Mouse (Mus musculus) neural tube, embryonic 14.5 days (tissue): ENCODE data around the gene Satb1. TPM values are rescaled to one million over a fixed set of nuclear protein-coding genes. Genes with fewer than 3 reads are reported as not detected.

Experiments
- ATAC-seq: fragments of 200-750 bp; cut with Nextera tagmentation; 2 replicates; pipeline ENCODE4 v1.8.0; 2017; ENCODE audit warnings: low read depth, mild to moderate bottlenecking, moderate TSS enrichment, moderate library complexity
- H3K27ac ChIP-seq: fragments of 300-500 bp; sonication (generic); 2 replicates; pipeline ENCODE4 v1.5.1; 2014; ENCODE audit warnings: low read depth, mild to moderate bottlenecking, control low read depth, low read length, moderate library complexity, mixed read lengths
- H3K27me3 ChIP-seq: fragments of 300-500 bp; sonication (generic); 2 replicates; pipeline ENCODE4 v1.6.1; 2014; ENCODE audit warnings: low read length; ENCODE audit not compliant: control insufficient read depth, insufficient read depth
- H3K36me3 ChIP-seq: fragments of 300-500 bp; sonication (generic); 2 replicates; pipeline ENCODE4 v1.6.1; 2014; ENCODE audit warnings: low read length, mixed read lengths; ENCODE audit not compliant: control insufficient read depth, insufficient read depth
- H3K4me1 ChIP-seq: fragments of 300-500 bp; sonication (generic); 2 replicates; pipeline ENCODE4 v1.6.1; 2014; ENCODE audit warnings: low read length; ENCODE audit not compliant: control insufficient read depth, insufficient read depth
- H3K4me2 ChIP-seq: fragments of 300-500 bp; sonication (generic); 2 replicates; pipeline ENCODE4 v1.6.1; 2014; ENCODE audit warnings: mild to moderate bottlenecking, low read depth, low read length, control low read depth
- H3K4me3 ChIP-seq: fragments of 300-500 bp; sonication (generic); 2 replicates; pipeline ENCODE4 v1.5.1; 2014; ENCODE audit warnings: low read depth, low read length, control low read depth, mixed read lengths
- H3K9ac ChIP-seq: fragments of 300-500 bp; sonication (generic); replicated peaks from 2 replicates; pipeline ENCODE4 v1.6.1; 2014; ENCODE audit warnings: low read depth, mild to moderate bottlenecking, control low read depth, low read length, mixed read lengths
- H3K9me3 ChIP-seq: fragments of 300-500 bp; sonication (generic); 2 replicates; pipeline ENCODE4 v1.6.1; 2016; ENCODE audit warnings: low read length; ENCODE audit not compliant: control insufficient read depth
- WGBS: fragments of 180-500 bp; shearing (Covaris S2); extraction: QIAGEN DNeasy Blood & Tissue Kit; methylation state at CpG from one replicate; pipeline ENCODE4 v1.1.7; 2014; 5-methylcytosine and 5-hydroxymethylcytosine counted together
- polyA plus RNA-seq: library from polyadenylated mRNA; unstranded; fragments of >200 nt; fragmentation: Nextera tagmentation; extraction: Ambion mirVana; gene quantifications from 2 replicates; pipeline ENCODE4 v1.2.1, GENCODE M21; 2014

Gene Satb1
- polyA plus RNA-seq, 1 experiment from 2014 or later = 60.5 TPM

- H3K4me1 ChIP-seq = no peaks in the 10 kb centered on the region
- no peak overlapping the region for H3K4me3 ChIP-seq
- ATAC-seq = no peak
- no peak overlapping the region for H3K4me2 ChIP-seq
- 73% methylated on average over 10 of the region's 10 CpGs for WGBS
- H3K9me3 ChIP-seq = no peaks in the 10 kb centered on the region
- H3K36me3 ChIP-seq = peaks cover 7% of the 10 kb centered on the region; the same call in 1 of the 2 replicates
- H3K27me3 ChIP-seq = no peaks in the 10 kb centered on the region
- H3K27ac ChIP-seq = no peak overlapping the region
- H3K9ac ChIP-seq = no peak overlapping the region
These were observed 92.0 kb downstream of the Satb1 start for GRCm38 (mm10) chr17:51741126-51741525.

GRCm38 (mm10) chr17:51740246-51740645 is 92.8 kb downstream of the Satb1 start:
- Histone ChIP-seq H3K9ac (no peak overlapping the region), H3K36me3 (peaks cover 7% of the 10 kb centered on the region; the same call in 1 of the 2 replicates), H3K4me3 (no peak overlapping the region), H3K27ac (no peak overlapping the region), H3K27me3 (no peaks in the 10 kb centered on the region), H3K4me2 (no peak overlapping the region), H3K9me3 (no peaks in the 10 kb centered on the region), H3K4me1 (no peaks in the 10 kb centered on the region)
- 84% methylated on average over 15 of the region's 15 CpGs for WGBS
- ATAC-seq = peak; percentile 29; the same call in 1 of the 2 replicates

- peak; percentile 17; the same call in 1 of the 2 replicates for ATAC-seq
- Histone ChIP-seq H3K4me1 (no peaks in the 10 kb centered on the region), H3K9me3 (no peaks in the 10 kb centered on the region), H3K4me2 (no peak overlapping the region), H3K36me3 (no peaks in the 10 kb centered on the region), H3K27ac (no peak overlapping the region), H3K4me3 (no peak overlapping the region), H3K27me3 (no peaks in the 10 kb centered on the region), H3K9ac (no peak overlapping the region)
- 25% methylated on average over 2 of the region's 2 CpGs for WGBS
These were observed 108.6 kb downstream of the Satb1 start for GRCm38 (mm10) chr17:51724486-51724885.

GRCm38 (mm10) chr17:51695711-51696110 is 137.4 kb downstream of the Satb1 start:
- no peaks in the 10 kb centered on the region for H3K4me1 ChIP-seq
- H3K36me3 ChIP-seq = no peaks in the 10 kb centered on the region
- H3K27me3 ChIP-seq = no peaks in the 10 kb centered on the region
- no peak overlapping the region for H3K4me3 ChIP-seq
- no peak overlapping the region for H3K27ac ChIP-seq
- no peaks in the 10 kb centered on the region for H3K9me3 ChIP-seq
- no peak for ATAC-seq
- 62% methylated on average over 6 of the region's 6 CpGs for WGBS
- no peak overlapping the region for H3K9ac ChIP-seq
- H3K4me2 ChIP-seq = no peak overlapping the region

- Histone ChIP-seq H3K9me3 (no peaks in the 10 kb centered on the region), H3K4me2 (no peak overlapping the region), H3K4me3 (no peak overlapping the region), H3K36me3 (no peaks in the 10 kb centered on the region), H3K4me1 (no peaks in the 10 kb centered on the region), H3K9ac (no peak overlapping the region), H3K27ac (no peak overlapping the region), H3K27me3 (no peaks in the 10 kb centered on the region)
- ATAC-seq = no peak
- 70% methylated on average over 2 of the region's 2 CpGs for WGBS
These were observed 137.8 kb downstream of the Satb1 start for GRCm38 (mm10) chr17:51695271-51695670.

- Histone ChIP-seq H3K4me3 (no peak overlapping the region), H3K36me3 (no peaks in the 10 kb centered on the region), H3K4me2 (no peak overlapping the region), H3K4me1 (no peaks in the 10 kb centered on the region), H3K9ac (no peak overlapping the region), H3K27ac (no peak overlapping the region), H3K27me3 (no peaks in the 10 kb centered on the region), H3K9me3 (no peaks in the 10 kb centered on the region)
- WGBS = 95% methylated on average over 2 of the region's 2 CpGs
- no peak for ATAC-seq
These were observed 142.6 kb downstream of the Satb1 start for GRCm38 (mm10) chr17:51690526-51690925.

- ATAC-seq = no peak
- WGBS = 96% methylated on average over 4 of the region's 4 CpGs
- H3K27ac ChIP-seq = no peak overlapping the region
These were observed 145.9 kb downstream of the Satb1 start for GRCm38 (mm10) chr17:51687226-51687625.

More at GRCm38 (mm10) chr17:51687226-51687625, 145.9 kb downstream of the Satb1 start:
- Histone ChIP-seq H3K27me3 (no peaks in the 10 kb centered on the region), H3K9ac (no peak overlapping the region), H3K9me3 (no peaks in the 10 kb centered on the region), H3K4me2 (no peak overlapping the region), H3K36me3 (no peaks in the 10 kb centered on the region), H3K4me1 (no peaks in the 10 kb centered on the region), H3K4me3 (no peak overlapping the region)
